Mouse (Mus musculus) stomach, postnatal 0 days (tissue): Measurements from ENCODE around the gene Sertad1.

Experiments used
- CTCF ChIP-seq: IDR thresholded peaks from 2 replicates; pipeline ENCODE4 v1.5.1; 2016; ENCODE audit warnings: antibody characterized with exemption, low read depth, mild to moderate bottlenecking, moderate library complexity
- EP300 ChIP-seq: optimal IDR thresholded peaks from 2 replicates; pipeline ENCODE3; 2016; ENCODE audit warnings: antibody characterized with exemption

- TF ChIP-seq EP300 (no peak), CTCF (peak; percentile 47)
Measured at GRCm38 (mm10) chr7:27507711-27508647, 21.3 kb downstream of the Sertad1 start.
